Comparison of ENCODE assay signal across 11 mouse cellular contexts in the genomic region with DNA sequence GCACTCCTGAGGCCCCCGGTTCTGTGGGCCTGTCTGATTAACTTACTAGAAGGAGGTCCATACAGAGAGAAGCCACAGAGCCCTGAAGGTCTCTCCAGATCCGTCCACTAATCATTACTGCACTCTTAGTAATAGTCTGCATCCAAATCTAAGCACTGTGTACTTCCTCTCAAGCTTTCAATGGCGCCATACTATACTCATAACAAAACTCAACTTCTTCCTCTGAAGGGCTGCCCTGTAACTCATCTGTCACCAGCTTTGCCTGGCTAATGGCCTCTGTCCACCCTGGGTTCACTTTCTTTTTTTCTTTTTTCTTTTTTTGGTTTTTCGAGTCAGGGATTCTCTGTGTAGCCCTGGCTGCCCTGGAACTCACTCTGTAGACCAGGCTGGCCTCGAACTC. TPM values are rescaled to one million over a fixed set of nuclear protein-coding genes. Genes with fewer than 3 reads are reported as not detected.
DNase-seq lines count a peak whose midpoint lies in the region; ATAC-seq lines count a peak whose summit lies in the region.
"Had no signal": no experiment of that assay in that cellular context is flagged by ENCODE, and none has a peak within 500 bp of the region (broad histone marks: within the 10 kb centered on the region; RNA-seq: fewer than 3 reads in every experiment).

No protein-coding gene starts in this region.

- peaks cover 19% of the 10 kb centered on the region for H3K4me1 ChIP-seq in heart, embryonic 13.5 days
- peaks cover 7% of the 10 kb centered on the region; the same call in 1 of the 2 replicates for H3K4me1 ChIP-seq in embryonic facial prominence, embryonic 14.5 days (ENCODE audit: control insufficient read depth, insufficient read depth, low read length)
- H3K4me1 ChIP-seq in liver, embryonic 12.5 days = peaks cover 62% of the 10 kb centered on the region

- no peak overlapping the region for H3K27ac ChIP-seq in heart, embryonic 13.5 days (replicated peaks)
- no peak overlapping the region for H3K27ac ChIP-seq in embryonic facial prominence, embryonic 14.5 days (replicated peaks; ENCODE audit: low read depth, low read length)
- H3K27ac ChIP-seq in liver, embryonic 12.5 days = no peak overlapping the region

- H3K27me3 ChIP-seq in heart, embryonic 13.5 days (replicated peaks) = no peaks in the 10 kb centered on the region
- H3K27me3 ChIP-seq in embryonic facial prominence, embryonic 14.5 days (replicated peaks; ENCODE audit: control insufficient read depth, insufficient read depth, low read length) = no peaks in the 10 kb centered on the region
- no peaks in the 10 kb centered on the region for H3K27me3 ChIP-seq in liver, embryonic 12.5 days (replicated peaks)

- peaks cover 30% of the 10 kb centered on the region for H3K36me3 ChIP-seq in heart, embryonic 13.5 days
- peaks cover 27% of the 10 kb centered on the region for H3K36me3 ChIP-seq in embryonic facial prominence, embryonic 14.5 days (ENCODE audit: control insufficient read depth, insufficient read depth, low read length)
- peaks cover 29% of the 10 kb centered on the region for H3K36me3 ChIP-seq in liver, embryonic 12.5 days

- H3K9me3 ChIP-seq in heart, embryonic 13.5 days = no peaks in the 10 kb centered on the region
- no peaks in the 10 kb centered on the region for H3K9me3 ChIP-seq in embryonic facial prominence, embryonic 14.5 days (ENCODE audit: control insufficient read depth, low read length)
- H3K9me3 ChIP-seq in liver, embryonic 12.5 days (replicated peaks) = no peaks in the 10 kb centered on the region

- no peak for ATAC-seq in heart, embryonic 13.5 days (ENCODE audit: extremely low read depth, insufficient number of reproducible peaks, low FRiP score, low TSS enrichment)
- no peak for ATAC-seq in embryonic facial prominence, embryonic 14.5 days (ENCODE audit: low read depth)
- ATAC-seq in liver, embryonic 12.5 days = no peak

- no peak for DNase-seq in heart, adult 8-10 months (ENCODE audit: low spot score)
- DNase-seq in A20 (ENCODE audit: low read depth, low spot score) = peak; percentile 85
- DNase-seq in embryonic facial prominence, embryonic 14.5 days (ENCODE audit: low spot score) = no peak
- no peak for DNase-seq in layer of hippocampus, postnatal 14 days (ENCODE audit: low spot score in 2 of 2)
- no peak for DNase-seq in spleen, postnatal 4 days (ENCODE audit: low spot score in 2 of 2)
- no peak for DNase-seq in cerebellum, adult 18-20 months
- DNase-seq: adrenal gland, postnatal 36 days; heart, adult 2 months; right cerebral cortex, postnatal 4 days had no signal

- H3K4me2 ChIP-seq in heart, embryonic 13.5 days = peak overlapping the region; percentile 93
- H3K4me2 ChIP-seq in embryonic facial prominence, embryonic 14.5 days (ENCODE audit: low read depth, low read length) = peak overlapping the region; percentile 93
- peak overlapping the region; percentile 89 for H3K4me2 ChIP-seq in liver, embryonic 12.5 days

- peak overlapping the region; percentile 37; the same call in 1 of the 2 replicates for H3K9ac ChIP-seq in heart, embryonic 13.5 days
- H3K9ac ChIP-seq in embryonic facial prominence, embryonic 14.5 days (ENCODE audit: low read depth, low read length) = 0 out of 2 replicates have a peak overlapping the region, but pooled peaks have one; percentile 8
- no peak overlapping the region for H3K9ac ChIP-seq in liver, embryonic 12.5 days

- WGBS in heart, embryonic 13.5 days = 61% methylated on average over 5 of the region's 5 CpGs
- WGBS in embryonic facial prominence, embryonic 14.5 days = 86% methylated on average over 5 of the region's 5 CpGs
- 70% methylated on average over 5 of the region's 5 CpGs for WGBS in liver, embryonic 12.5 days (ENCODE audit: insufficient replicate concordance)

- peak overlapping the region; percentile 73; the same call in 1 of the 2 replicates for H3K4me3 ChIP-seq in heart, embryonic 13.5 days
- H3K4me3 ChIP-seq in embryonic facial prominence, embryonic 14.5 days (ENCODE audit: low read depth, low read length) = no peak overlapping the region
- H3K4me3 ChIP-seq in liver, embryonic 12.5 days = 0 out of 2 replicates have a peak overlapping the region, but pooled peaks have one; percentile 67

RNA-seq across cellular contexts. Expression of a gene that starts 1.5 kb away (rescaled TPM):
- polyA plus RNA-seq in heart, embryonic 13.5 days (2015; fragmentation: Nextera tagmentation; extraction: Ambion mirVana) = 15.2 and 16.9 TPM in 2 replicates
- 10 to 100 TPM; 11.3 to 16.1 (median 15.4) TPM for total RNA-seq in heart, adult 8-10 months (2022)
- 11.5 and 16.1 TPM in 2 replicates for polyA plus RNA-seq in embryonic facial prominence, embryonic 14.5 days (2014; fragmentation: Nextera tagmentation; extraction: Ambion mirVana)
- polyA plus RNA-seq in liver, embryonic 12.5 days (2016; fragmentation: Nextera tagmentation; extraction: Ambion mirVana) = 11.3 and 11.9 TPM in 2 replicates
- 10 to 100 TPM; 95.7 to 95.9 TPM for total RNA-seq in layer of hippocampus, postnatal 14 days (2021)

RNA-seq across cellular contexts. Expression of a gene that starts 38.3 kb away (rescaled TPM):
- polyA plus RNA-seq in heart, embryonic 13.5 days (2015; fragmentation: Nextera tagmentation; extraction: Ambion mirVana) = 65.6 and 72.5 TPM in 2 replicates
- total RNA-seq in heart, adult 8-10 months (2022) = 100 to 1,000 TPM; 146 to 154 (median 153) TPM
- polyA plus RNA-seq in embryonic facial prominence, embryonic 14.5 days (2014; fragmentation: Nextera tagmentation; extraction: Ambion mirVana) = 57.6 and 57.7 TPM in 2 replicates
- polyA plus RNA-seq in liver, embryonic 12.5 days (2016; fragmentation: Nextera tagmentation; extraction: Ambion mirVana) = 69.2 and 74.2 TPM in 2 replicates
- 10 to 100 TPM; 61.0 to 66.2 TPM for total RNA-seq in layer of hippocampus, postnatal 14 days (2021)

RNA-seq across cellular contexts. Expression of a gene that starts 38.3 kb away (rescaled TPM):
- polyA plus RNA-seq in heart, embryonic 13.5 days (2015; fragmentation: Nextera tagmentation; extraction: Ambion mirVana) = 15.2 and 15.8 TPM in 2 replicates
- 1 to 10 TPM; 6.9 to 9.3 (median 8.1) TPM for total RNA-seq in heart, adult 8-10 months (2022)
- 31.3 and 32.4 TPM in 2 replicates for polyA plus RNA-seq in embryonic facial prominence, embryonic 14.5 days (2014; fragmentation: Nextera tagmentation; extraction: Ambion mirVana)
- polyA plus RNA-seq in liver, embryonic 12.5 days (2016; fragmentation: Nextera tagmentation; extraction: Ambion mirVana) = 4.7 and 5.0 TPM in 2 replicates
- total RNA-seq in layer of hippocampus, postnatal 14 days (2021) = 1 to 10 TPM; 6.4 to 9.0 TPM

RNA-seq across cellular contexts. Expression of a gene that starts 41.1 kb away (rescaled TPM):
- polyA plus RNA-seq in heart, embryonic 13.5 days (2015; fragmentation: Nextera tagmentation; extraction: Ambion mirVana) = 37.2 and 38.6 TPM in 2 replicates
- total RNA-seq in heart, adult 8-10 months (2022) = 1 to 10 TPM; 1.7 to 2.1 (median 2.0) TPM
- polyA plus RNA-seq in embryonic facial prominence, embryonic 14.5 days (2014; fragmentation: Nextera tagmentation; extraction: Ambion mirVana) = 46.3 and 56.8 TPM in 2 replicates
- polyA plus RNA-seq in liver, embryonic 12.5 days (2016; fragmentation: Nextera tagmentation; extraction: Ambion mirVana) = 50.0 and 53.0 TPM in 2 replicates
- total RNA-seq in layer of hippocampus, postnatal 14 days (2021) = 10 to 100 TPM; 11.7 to 11.9 TPM

RNA-seq across cellular contexts. Expression of a gene that starts 48.1 kb away (rescaled TPM):
- polyA plus RNA-seq in heart, embryonic 13.5 days (2015; fragmentation: Nextera tagmentation; extraction: Ambion mirVana) = 92.8 and 96.0 TPM in 2 replicates
- 10 to 100 TPM; 70.0 to 78.7 (median 75.8) TPM for total RNA-seq in heart, adult 8-10 months (2022)
- 97.6 and 107 TPM in 2 replicates for polyA plus RNA-seq in embryonic facial prominence, embryonic 14.5 days (2014; fragmentation: Nextera tagmentation; extraction: Ambion mirVana)
- polyA plus RNA-seq in liver, embryonic 12.5 days (2016; fragmentation: Nextera tagmentation; extraction: Ambion mirVana) = 40.9 and 42.5 TPM in 2 replicates
- total RNA-seq in layer of hippocampus, postnatal 14 days (2021) = 10 to 100 TPM; 81.9 to 84.3 TPM
